Mouse (Mus musculus) kidney, embryonic 16.5 days (tissue): ENCODE measurements around the gene Rnf43. TPM values are rescaled to one million over a fixed set of nuclear protein-coding genes. Genes with fewer than 3 reads are reported as not detected.
A peak's percentile ranks its signal among the peaks of the same experiment; 100 is the strongest.

Experiments
- ATAC-seq: fragments of 200-750 bp; cut with Nextera tagmentation; 2 replicates; pipeline ENCODE4 v1.8.0; 2017; ENCODE audit warnings: moderate TSS enrichment; ENCODE audit not compliant: low FRiP score, low TSS enrichment
- H3K27ac ChIP-seq: fragments of 300-500 bp; sonication (generic); 2 replicates; pipeline ENCODE4 v1.5.1; 2014; ENCODE audit warnings: low read length
- H3K27me3 ChIP-seq: fragments of 300-500 bp; sonication (generic); 2 replicates; pipeline ENCODE4 v1.6.1; 2014; ENCODE audit warnings: low read length, control low read depth, mixed read lengths; ENCODE audit not compliant: insufficient read depth
- H3K36me3 ChIP-seq: fragments of 300-500 bp; sonication (generic); 2 replicates; pipeline ENCODE4 v1.6.1; 2014; ENCODE audit warnings: low read length, control low read depth, mixed read lengths; ENCODE audit not compliant: insufficient read depth
- H3K4me1 ChIP-seq: fragments of 300-500 bp; sonication (generic); 2 replicates; pipeline ENCODE4 v1.6.1; 2014; ENCODE audit warnings: low read length, control low read depth, mixed read lengths; ENCODE audit not compliant: insufficient read depth
- H3K4me2 ChIP-seq: fragments of 300-500 bp; sonication (generic); replicated peaks from 2 replicates; pipeline ENCODE4 v1.6.1; 2014; ENCODE audit warnings: low read depth, low read length
- H3K4me3 ChIP-seq: fragments of 300-500 bp; sonication (generic); 2 replicates; pipeline ENCODE4 v1.5.1; 2014; ENCODE audit warnings: mild to moderate bottlenecking, low read length
- H3K9ac ChIP-seq: fragments of 300-500 bp; sonication (generic); replicated peaks from 2 replicates; pipeline ENCODE4 v1.6.1; 2014; ENCODE audit warnings: low read length
- H3K9me3 ChIP-seq: fragments of 300-500 bp; sonication (generic); 2 replicates; pipeline ENCODE4 v1.6.1; 2016; ENCODE audit warnings: low read length, control low read depth
- WGBS: fragments of 180-500 bp; shearing (Covaris S2); extraction: QIAGEN DNeasy Blood & Tissue Kit; methylation state at CpG from one replicate; pipeline ENCODE4 v1.1.7; 2014; 5-methylcytosine and 5-hydroxymethylcytosine counted together
- polyA plus RNA-seq: library from polyadenylated mRNA; unstranded; fragments of >200 nt; fragmentation: Nextera tagmentation; extraction: Ambion mirVana; gene quantifications from 2 replicates; pipeline ENCODE4 v1.2.1, GENCODE M21; 2015

Rnf43 gene
- polyA plus RNA-seq, 1 experiment from 2014 or later: 7.2 TPM

DNA sequence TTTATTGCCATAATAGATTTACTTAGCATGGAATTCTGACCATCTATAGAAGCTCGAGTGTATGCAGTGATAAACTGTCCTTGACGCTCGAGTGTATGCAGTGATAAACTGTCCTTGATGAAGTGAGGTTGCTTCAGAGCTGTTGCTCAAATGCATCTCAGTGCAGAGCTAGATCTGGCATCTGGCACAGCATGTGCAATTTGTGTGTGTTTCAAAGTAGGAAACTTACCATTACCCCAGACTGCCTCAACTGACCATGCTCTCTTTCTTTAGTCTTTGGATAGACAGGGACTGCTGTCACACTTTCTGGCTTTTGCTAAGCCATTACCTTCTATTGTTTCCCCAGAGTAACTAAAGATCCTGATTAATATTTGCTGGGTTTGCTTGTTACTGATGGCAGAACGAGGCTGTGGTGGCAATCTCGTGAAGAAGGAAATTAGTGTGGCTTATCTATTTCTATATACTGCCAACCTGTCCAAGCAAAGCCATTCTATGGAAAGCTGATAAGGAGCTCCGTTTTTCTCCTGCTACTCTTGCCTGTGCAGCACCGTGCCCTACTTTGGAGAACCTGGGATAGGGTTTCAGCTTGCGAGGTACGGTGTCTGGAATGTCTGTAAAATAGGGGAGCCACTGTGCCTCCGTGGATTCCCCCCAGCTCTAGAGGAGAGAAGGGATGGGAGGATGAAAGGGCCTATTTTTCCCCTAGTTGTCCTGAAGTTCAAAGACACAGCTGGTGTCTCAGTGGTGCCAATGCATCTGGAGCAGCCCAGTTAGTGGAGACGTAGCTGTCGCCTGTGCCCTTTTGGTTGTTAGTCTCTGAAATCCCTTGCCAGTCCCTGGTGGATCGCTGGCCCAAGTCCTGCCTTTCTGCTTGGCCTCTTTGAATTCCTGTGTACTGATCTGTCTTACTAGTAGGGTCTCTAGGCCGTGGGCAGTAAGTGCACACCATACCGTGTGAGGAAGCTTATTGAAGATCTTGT lies 25.0 kb downstream of the Rnf43 start:
- no peak for ATAC-seq
- no peaks in the 10 kb centered on the region for H3K36me3 ChIP-seq
- peak overlapping the region; percentile 90; the same call in 1 of the 2 replicates for H3K27ac ChIP-seq
- WGBS: 57% methylated on average over 15 of the region's 15 CpGs
- H3K4me2 ChIP-seq: no peak overlapping the region
- no peak overlapping the region for H3K4me3 ChIP-seq
- no peak overlapping the region for H3K9ac ChIP-seq
- H3K27me3 ChIP-seq: no peaks in the 10 kb centered on the region
- H3K4me1 ChIP-seq: peaks cover 35% of the 10 kb centered on the region
- H3K9me3 ChIP-seq: no peaks in the 10 kb centered on the region

DNA sequence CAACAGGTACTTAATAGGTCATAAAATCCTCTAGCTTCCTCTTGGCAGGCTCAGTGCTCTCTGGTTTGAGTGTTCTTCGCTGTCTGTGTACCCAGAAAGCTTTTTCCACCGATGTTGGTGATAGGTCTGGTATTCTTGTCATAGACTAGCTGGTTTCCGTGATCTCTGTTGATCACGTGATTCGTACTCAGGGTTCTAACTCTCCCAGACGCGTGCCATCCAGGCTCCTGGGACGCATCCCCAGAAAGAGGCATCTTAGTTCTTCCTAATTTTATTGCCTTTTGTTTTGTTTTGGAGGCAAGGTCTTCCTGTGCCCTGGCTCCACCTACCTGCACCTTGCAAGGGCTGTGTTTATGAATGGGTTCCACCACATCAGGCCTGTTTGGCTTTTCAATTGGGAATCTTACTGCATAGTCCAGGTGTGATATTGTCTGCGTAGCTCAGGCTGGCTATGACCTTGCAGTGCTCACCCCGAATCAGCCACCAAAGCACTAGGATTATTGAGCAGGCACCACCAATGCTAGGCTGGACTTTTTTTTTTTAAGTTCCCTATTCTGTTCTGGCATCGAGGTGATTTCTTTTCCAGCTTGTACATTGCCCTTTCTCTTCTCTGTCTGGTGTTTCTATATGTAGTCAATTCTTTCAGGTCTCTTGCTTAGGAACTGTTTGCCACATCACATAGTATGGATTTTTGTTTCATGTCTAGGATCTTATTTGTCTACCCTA lies 26.1 kb downstream of the Rnf43 start:
- 63% methylated on average over 11 of the region's 11 CpGs for WGBS
- H3K9ac ChIP-seq: no peak overlapping the region
- no peak for ATAC-seq

DNA sequence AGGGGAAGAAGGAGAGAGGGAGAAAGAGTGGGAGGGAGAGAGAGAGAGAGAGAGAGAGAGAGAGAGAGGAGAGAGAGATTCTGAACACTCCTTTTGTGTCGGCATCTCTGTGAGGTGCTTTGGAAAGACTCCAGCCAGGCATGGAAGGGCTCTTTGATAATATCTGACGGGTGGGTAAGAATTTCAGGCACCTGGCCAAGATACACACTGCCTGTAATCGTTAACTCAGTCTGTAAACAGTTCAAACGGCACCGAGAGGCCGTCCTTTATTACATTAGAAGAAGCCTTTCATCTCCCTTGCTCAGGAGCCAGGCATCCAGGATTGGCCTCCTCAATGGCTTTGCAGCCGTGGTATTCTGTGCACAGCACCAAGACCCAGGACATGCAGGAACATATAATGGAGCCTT lies 26.9 kb downstream of the Rnf43 start:
- H3K36me3 ChIP-seq: no peaks in the 10 kb centered on the region
- peak; percentile 92 for ATAC-seq
- H3K9ac ChIP-seq: no peak overlapping the region
- H3K4me1 ChIP-seq: peaks cover 35% of the 10 kb centered on the region
- H3K4me3 ChIP-seq: no peak overlapping the region
- H3K9me3 ChIP-seq: no peaks in the 10 kb centered on the region
- peak overlapping the region; percentile 32; the same call in 1 of the 2 replicates for H3K4me2 ChIP-seq
- H3K27ac ChIP-seq: peak overlapping the region; percentile 90
- WGBS: 1% methylated on average over 7 of the region's 7 CpGs
- no peaks in the 10 kb centered on the region for H3K27me3 ChIP-seq

More for the DNA sequence above, 26.1 kb downstream of the Rnf43 start:
- Histone ChIP-seq H3K4me3 (no peak overlapping the region), H3K27me3 (no peaks in the 10 kb centered on the region), H3K36me3 (no peaks in the 10 kb centered on the region), H3K4me2 (peak overlapping the region; percentile 22; the same call in 1 of the 2 replicates), H3K27ac (peak overlapping the region; percentile 90), H3K9me3 (no peaks in the 10 kb centered on the region), H3K4me1 (peaks cover 35% of the 10 kb centered on the region)

DNA sequence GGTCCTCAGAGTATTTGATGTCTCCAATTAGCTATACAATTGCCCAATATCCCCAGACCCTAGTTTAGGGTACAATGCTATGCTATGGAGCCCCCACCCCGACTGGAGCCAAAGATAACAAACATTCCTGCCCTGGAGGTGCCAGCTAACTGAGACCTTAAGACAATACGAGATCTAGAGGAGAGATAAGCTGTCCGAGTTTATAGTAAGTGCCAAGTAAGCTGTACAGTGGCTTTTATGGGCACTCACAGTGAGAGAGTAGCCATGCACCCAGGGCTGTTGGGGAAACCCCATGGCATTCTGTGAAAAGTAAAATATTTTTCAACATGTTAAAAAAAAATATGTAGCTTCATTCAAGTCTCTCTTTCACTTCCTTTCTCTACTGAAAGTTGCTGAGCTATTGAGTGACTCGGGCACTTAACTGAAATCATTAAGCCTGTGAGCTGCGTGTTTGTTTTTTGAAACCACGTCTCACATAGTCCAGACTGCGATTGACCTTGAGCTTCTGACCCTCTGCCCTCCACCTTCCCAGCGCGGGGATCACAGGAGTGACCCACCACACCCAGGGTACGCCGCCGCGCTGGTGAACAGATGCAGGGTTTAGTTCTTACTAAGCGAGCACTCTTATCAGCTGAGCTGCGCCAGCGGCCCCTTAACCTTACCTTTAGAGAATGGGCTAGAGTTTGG lies 27.7 kb downstream of the Rnf43 start:
- peak; percentile 44; the same call in 1 of the 2 replicates for ATAC-seq
- H3K4me3 ChIP-seq: no peak overlapping the region
- H3K9me3 ChIP-seq: no peaks in the 10 kb centered on the region
- 0 out of 2 replicates have a peak overlapping the region, but pooled peaks have one; percentile 14 for H3K9ac ChIP-seq
- no peaks in the 10 kb centered on the region for H3K27me3 ChIP-seq
- WGBS: 45% methylated on average over 16 of the region's 16 CpGs
- H3K27ac ChIP-seq: peak overlapping the region; percentile 90
- H3K4me1 ChIP-seq: peaks cover 35% of the 10 kb centered on the region
- H3K36me3 ChIP-seq: no peaks in the 10 kb centered on the region
- H3K4me2 ChIP-seq: peak overlapping the region; percentile 32

DNA sequence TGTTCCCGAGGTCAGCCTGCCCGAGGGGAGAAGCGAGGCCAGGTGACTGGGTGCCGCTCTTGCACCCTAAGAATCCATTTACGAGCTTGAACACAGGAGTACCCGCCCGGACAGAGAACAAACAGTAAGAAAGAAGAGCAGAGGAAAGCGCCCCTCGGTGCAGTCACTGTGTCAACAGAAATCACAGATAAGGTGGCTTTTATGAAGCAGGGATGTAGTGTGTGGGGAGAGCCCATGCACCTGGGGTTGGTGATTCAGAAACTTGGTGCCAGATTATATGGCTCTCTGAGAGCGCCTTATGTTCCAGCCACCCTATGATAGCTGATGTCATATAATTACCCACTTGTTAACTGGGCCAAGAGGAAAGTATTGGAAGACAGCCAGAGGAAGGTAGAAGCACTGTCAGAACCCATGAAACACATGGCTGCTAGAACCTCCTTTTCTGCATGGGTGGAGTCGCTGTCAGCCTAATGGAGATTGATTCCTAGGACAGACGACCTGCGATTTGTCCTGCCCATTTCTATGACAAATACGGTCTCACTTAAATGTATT lies 34.7 kb downstream of the Rnf43 start:
- Histone ChIP-seq H3K4me2 (no peak overlapping the region), H3K27me3 (no peaks in the 10 kb centered on the region), H3K27ac (no peak overlapping the region), H3K9me3 (no peaks in the 10 kb centered on the region), H3K4me1 (no peaks in the 10 kb centered on the region), H3K36me3 (no peaks in the 10 kb centered on the region), H3K4me3 (no peak overlapping the region), H3K9ac (no peak overlapping the region)
- WGBS: 58% methylated on average over 14 of the region's 14 CpGs
- no peak for ATAC-seq

DNA sequence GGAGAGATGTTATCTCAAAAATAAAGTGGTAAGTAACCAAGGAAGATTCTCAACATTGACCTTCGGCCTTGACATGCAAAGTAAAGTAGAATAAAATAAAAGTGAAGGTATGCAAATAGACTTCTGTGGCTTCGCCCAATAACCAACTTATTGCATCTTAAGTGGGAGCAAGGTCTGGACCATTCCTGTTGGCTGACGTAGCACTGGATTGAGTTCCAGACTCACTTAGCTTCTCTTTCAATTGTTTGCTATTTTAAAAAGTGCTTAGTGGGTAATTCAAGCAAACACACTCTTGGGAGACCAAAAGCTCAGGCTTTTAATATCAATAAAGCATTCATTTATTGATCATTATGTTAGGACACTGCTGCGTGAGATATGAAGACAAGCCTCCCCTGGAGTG lies 35.6 kb downstream of the Rnf43 start:
- H3K4me1 ChIP-seq: no peaks in the 10 kb centered on the region
- H3K9ac ChIP-seq: no peak overlapping the region
- 94% methylated on average over 4 of the region's 4 CpGs for WGBS
- no peaks in the 10 kb centered on the region for H3K9me3 ChIP-seq
- H3K27ac ChIP-seq: no peak overlapping the region
- H3K4me3 ChIP-seq: no peak overlapping the region
- no peaks in the 10 kb centered on the region for H3K36me3 ChIP-seq
- H3K27me3 ChIP-seq: no peaks in the 10 kb centered on the region
- H3K4me2 ChIP-seq: no peak overlapping the region
- no peak for ATAC-seq

DNA sequence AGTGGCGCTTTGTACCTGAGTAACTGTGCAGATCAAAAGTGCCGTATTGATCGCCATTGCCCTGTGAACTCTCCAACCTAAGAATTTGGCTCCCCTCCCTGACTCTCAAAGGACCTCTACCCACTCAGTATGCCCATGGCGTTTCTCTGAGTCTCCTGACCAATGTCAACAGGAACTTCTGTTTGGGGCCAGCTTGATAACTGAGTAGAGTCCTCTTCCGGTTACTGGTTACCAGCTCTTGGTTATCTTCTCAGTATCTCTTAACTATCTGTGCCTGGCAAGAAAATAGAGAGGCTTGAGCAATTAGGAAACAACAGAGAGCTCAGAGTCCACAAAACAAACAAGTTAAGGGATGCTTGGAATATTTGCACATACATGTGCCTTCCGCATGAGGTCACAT lies 38.6 kb downstream of the Rnf43 start:
- ATAC-seq: no peak
- H3K27ac ChIP-seq: no peak overlapping the region
- no peaks in the 10 kb centered on the region for H3K9me3 ChIP-seq
- peaks cover 4% of the 10 kb centered on the region; the same call in 1 of the 2 replicates for H3K4me1 ChIP-seq
- no peak overlapping the region for H3K4me2 ChIP-seq
- H3K4me3 ChIP-seq: no peak overlapping the region
- H3K9ac ChIP-seq: no peak overlapping the region
- no peaks in the 10 kb centered on the region for H3K27me3 ChIP-seq
- no peaks in the 10 kb centered on the region for H3K36me3 ChIP-seq
- 73% methylated on average over 6 of the region's 6 CpGs for WGBS

DNA sequence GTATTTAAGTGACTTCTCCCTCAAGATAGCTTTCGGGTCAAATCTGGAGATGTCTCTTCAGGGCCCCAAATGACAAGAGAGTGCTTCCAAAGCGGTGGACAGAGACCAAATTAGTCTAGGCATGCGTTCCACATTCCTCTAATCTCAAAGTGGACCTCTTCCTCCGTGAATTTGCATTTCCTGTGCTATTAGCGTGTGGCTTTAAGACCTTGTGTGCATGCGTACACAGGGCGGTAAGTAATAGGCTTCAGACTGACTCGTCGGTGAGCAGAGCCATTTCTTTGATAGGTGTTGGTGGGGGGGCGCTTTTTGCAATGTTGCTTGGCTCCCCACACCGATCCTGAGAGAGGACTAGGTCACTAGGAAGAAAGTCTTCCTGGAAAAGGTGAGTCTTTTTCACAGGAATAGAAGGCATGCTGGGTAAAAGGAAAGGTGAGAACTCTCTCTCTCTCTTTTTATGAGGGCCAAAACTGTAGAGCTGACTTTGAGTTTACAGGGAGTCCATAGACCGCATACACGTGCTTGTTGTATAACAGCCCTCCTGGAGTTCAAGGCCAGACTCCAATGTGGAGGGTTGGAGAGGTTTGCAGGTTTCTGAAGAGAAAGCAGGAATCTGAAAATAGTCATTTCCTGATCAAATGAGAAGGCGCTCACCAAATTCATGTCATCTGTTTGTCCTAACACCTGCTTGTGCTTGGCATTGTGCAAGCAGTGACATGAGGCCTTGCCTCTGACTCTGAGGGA lies 39.5 kb downstream of the Rnf43 start:
- H3K36me3 ChIP-seq: no peaks in the 10 kb centered on the region
- no peaks in the 10 kb centered on the region for H3K9me3 ChIP-seq
- no peaks in the 10 kb centered on the region for H3K27me3 ChIP-seq
- ATAC-seq: no peak
- peaks cover 4% of the 10 kb centered on the region; the same call in 1 of the 2 replicates for H3K4me1 ChIP-seq
- no peak overlapping the region for H3K4me3 ChIP-seq
- 74% methylated on average over 14 of the region's 14 CpGs for WGBS
- H3K9ac ChIP-seq: no peak overlapping the region
- no peak overlapping the region for H3K27ac ChIP-seq
- H3K4me2 ChIP-seq: no peak overlapping the region

DNA sequence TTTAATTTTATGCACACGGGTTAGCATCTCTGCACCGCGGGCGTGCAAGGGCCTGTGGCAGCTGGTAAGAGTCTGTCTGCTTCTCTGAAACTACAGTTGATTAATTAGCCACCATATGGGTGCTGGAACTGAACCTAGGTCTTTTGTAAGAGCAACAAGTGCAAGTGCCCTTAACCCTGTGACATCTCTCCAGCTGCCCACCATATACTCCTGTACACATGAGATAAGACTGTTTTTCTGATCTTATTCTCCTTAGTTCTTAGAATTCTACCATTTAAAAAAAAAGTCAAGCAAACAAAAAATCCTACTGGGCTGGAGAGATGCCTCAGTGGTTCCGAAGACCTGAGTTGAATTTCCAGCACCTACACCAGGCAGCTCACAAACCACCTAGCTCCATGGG lies 41.1 kb downstream of the Rnf43 start:
- no peak overlapping the region for H3K9ac ChIP-seq
- H3K4me2 ChIP-seq: no peak overlapping the region
- peaks cover 4% of the 10 kb centered on the region; the same call in 1 of the 2 replicates for H3K4me1 ChIP-seq
- no peaks in the 10 kb centered on the region for H3K27me3 ChIP-seq
- no peak for ATAC-seq
- H3K9me3 ChIP-seq: no peaks in the 10 kb centered on the region
- 83% methylated on average over 5 of the region's 5 CpGs for WGBS
- H3K36me3 ChIP-seq: no peaks in the 10 kb centered on the region
- no peak overlapping the region for H3K27ac ChIP-seq
- no peak overlapping the region for H3K4me3 ChIP-seq
